Mouse (Mus musculus) frontal cortex, adult 2 months (tissue): Measurements from ENCODE around the gene Zfp143. TPM values are rescaled to one million over a fixed set of nuclear protein-coding genes. Genes with fewer than 3 reads are reported as not detected.
"Not testable (repeated sequence)": the region's sequence is repeated elsewhere in the genome, so short reads cannot be mapped to it uniquely, and the experiment has no call there.

Experiments used
- DNase-seq, 2 experiments: peaks; one replicate each; pipeline ENCODE4 v3.0.0; 2022; ENCODE audit warnings: low spot score in 1 of 2; ENCODE audit errors: extremely low spot score in 1 of 2
- polyA plus RNA-seq: library from polyadenylated mRNA; depleted of rRNA; stranded (reverse); fragments of >200 nt; gene quantifications from 2 replicates; pipeline ENCODE4 v1.2.3, GENCODE M21; 2012; rRNA removed

Zfp143 gene
- 11.4 and 14.0 TPM in 2 replicates for polyA plus RNA-seq

- DNase-seq = peak; percentile 100
Observed at GRCm38 (mm10) chr7:110061199-110061751, at the start of gene Zfp143. Zfp143 (plus strand) TSS chr7:110061217.

DNA sequence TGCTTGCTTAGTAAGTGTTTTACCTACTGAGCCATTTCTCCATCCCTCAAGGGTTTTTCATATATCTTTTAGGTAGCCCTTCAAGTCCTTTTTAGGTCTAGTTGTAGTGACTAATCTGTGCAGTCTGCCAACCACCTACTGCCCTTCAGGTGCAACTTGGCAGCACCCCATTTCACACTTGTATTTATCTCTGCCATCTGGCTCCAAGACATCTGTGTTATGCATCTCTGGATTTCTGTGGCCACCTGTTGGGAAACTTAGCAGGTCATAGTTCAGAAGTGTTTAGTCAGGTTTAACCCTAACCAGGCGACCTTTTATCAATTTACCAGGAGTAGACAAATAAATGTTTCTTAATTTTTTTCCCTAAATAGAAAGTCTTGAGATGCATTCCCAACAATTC is 49.6 kb upstream of the Zfp143 start:
- DNase-seq = no peak

GRCm38 (mm10) chr7:110014272-110014671 is 46.7 kb upstream of the Zfp143 start:
- no peak for DNase-seq

- peak; percentile 89 to 95 for DNase-seq
Observed at GRCm38 (mm10) chr7:110018117-110018630, 42.8 kb upstream of the Zfp143 start, which contains the start of gene Ipo7. Ipo7 (plus strand) TSS chr7:110018274.

- DNase-seq = peak in 1 of 2 experiments; percentile 15
Observed at GRCm38 (mm10) chr7:110018631-110019482, 42.2 kb upstream of the Zfp143 start.

- no peak for DNase-seq
Observed at GRCm38 (mm10) chr7:110023553-110023952, 37.5 kb upstream of the Zfp143 start.

DNA sequence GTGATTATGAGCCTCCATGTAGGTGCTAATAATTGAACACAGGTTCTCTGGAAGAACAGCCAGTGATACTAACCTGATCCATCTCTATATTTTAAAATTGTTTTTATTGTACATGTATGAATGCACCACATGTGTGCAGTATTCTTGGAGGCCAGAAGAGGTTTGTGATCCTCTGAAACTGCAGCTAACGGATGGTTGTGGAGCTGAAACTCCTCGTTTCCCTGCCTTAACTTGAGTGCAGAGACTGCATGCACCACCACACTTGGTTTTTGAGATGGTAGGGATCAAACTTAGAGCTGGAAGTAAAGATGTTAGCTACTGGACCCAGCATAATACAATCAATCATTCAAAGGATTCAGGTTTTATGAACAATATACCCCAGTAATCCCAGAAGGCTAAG is 34.4 kb upstream of the Zfp143 start:
- no peak for DNase-seq

- no peak for DNase-seq
Observed at GRCm38 (mm10) chr7:110028826-110029225, 32.2 kb upstream of the Zfp143 start.

- no peak for DNase-seq
Observed at GRCm38 (mm10) chr7:110030342-110030741, 30.7 kb upstream of the Zfp143 start.

DNA sequence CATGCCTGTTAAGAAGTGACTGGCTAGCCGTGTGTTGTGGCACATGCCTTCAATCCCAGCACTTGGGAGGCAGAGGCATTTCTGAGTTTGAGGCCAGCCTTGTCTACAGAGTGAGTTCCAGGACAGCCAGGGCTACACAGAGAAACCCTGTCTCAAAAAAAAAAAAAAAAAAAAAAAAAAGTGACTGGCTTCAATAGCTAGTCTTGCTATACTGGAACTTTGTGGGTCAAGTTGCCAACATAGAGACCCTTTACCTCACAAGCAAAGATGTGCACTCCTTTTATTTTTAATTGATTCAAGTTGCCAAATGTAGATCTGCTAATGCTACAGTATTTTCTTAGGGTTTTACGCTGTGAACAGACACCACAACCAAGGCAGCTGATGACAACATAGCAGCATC is 3.3 kb upstream of the Zfp143 start:
- DNase-seq = not testable (repeated sequence)

DNA sequence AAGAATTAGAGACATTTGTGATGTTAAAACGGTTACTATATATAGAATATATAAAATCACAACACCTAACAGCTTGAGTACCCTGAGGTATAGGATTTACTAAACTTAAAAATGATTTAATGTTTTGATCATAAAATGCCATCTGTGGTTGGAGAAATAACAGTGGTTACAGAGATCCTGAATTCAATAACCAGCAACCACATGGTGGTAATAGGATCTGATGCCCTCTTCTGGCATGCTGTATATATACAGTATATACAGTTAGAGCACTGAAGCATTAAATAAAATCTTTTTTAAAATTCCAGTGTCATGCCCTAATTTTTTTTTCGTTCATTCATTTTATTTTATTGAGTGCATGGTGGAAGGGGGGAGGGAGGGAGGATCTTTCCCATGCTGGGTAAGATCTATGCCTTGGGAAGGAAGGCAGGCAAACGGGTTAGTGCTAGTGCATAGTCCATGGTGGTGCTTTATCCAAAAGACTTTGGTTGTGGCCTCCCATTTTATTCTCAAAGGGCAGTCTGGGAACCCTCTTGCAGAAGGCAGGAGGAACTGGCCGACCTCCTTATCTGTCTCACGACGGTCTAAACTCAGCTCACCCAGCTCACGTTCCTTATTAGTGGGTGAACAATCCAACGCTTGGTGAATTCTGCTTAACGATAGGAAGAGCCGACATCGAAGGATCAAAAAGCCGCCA is 1.8 kb upstream of the Zfp143 start:
- peak in 1 of 2 experiments; percentile 33 for DNase-seq

DNA sequence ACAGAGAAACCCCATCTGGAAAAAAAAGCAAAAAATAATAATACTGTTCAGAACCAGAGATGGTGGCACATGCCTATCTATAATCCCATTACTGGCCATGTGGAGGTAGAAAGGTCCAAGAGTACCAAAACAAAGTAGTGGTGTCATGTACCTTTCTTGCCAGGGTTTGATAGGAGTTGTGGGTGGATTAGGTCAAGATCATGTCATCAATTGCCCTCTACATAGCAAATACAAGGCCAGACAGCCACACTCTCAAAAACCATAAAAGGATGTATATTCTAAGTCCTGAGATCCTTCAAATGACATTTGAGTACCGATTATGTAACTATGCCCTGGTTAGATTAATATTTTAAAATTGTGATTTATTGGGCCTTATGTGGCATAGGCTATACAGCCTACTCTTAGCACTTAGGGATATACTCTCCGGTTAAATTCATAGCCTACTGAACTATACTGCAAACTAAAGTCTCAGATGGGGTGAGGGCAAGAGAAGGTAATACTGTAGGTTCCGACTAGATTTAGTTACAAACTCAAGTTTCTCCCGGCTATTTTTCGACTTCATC is 830 bp upstream of the Zfp143 start:
- peak in 1 of 2 experiments; percentile 48 for DNase-seq

DNA sequence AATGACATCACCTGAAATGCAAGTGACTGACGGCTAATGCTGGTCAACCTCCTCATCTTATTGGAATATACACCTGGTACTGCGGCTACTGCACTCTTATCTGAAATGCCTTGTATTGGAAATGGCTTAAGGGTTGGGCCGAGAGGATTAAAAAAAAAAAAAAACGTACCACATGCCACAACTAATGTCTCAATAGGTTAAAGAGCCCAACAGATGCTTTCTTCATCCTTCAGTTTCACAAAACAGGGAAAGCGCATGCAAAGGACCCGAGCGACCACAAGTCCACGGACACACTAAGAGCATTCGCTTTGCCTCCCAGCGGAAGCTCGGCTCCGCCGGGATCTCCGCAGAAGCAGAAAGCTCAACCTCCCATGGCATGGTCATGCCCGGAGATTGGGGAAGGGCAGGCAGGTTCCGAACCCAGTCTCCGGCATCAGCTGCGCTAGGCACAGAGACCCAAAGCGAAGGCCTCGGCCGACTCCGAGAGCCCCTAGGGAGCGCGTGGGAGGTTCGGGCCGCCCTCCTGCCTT is 283 bp upstream of the Zfp143 start:
- DNase-seq = no peak

DNA sequence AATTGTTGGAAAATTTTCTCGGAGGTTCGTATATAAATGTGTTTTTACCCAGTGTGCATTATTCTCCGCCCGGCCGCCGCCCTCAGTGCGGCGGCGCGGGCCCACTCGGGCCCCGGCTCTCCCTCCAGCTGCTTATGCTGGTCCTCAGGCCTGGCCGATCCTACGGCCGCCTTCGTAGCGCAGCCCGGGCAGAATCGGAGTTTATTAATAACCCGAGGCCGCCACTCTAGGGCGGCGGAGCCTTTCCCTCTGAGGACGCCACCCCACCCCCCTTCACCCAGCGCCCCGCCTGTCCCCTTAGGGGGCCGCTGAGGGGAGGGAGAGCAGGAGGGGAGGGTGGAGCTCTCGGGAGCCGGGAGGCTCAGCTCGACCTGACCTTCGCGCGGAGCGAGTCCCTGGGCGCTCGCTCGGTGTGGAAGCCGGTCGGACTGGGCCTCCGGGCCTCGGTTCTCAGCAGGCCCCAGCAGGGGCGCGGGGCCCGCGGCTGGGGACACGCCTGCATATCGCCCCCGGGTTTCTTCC is 796 bp downstream of the Zfp143 start:
- DNase-seq = peak; percentile 50 to 74

- DNase-seq = no peak
Observed at GRCm38 (mm10) chr7:110063731-110064130, 2.7 kb downstream of the Zfp143 start.

- no peak for DNase-seq
Observed at GRCm38 (mm10) chr7:110069070-110069469, 8.1 kb downstream of the Zfp143 start.

DNA sequence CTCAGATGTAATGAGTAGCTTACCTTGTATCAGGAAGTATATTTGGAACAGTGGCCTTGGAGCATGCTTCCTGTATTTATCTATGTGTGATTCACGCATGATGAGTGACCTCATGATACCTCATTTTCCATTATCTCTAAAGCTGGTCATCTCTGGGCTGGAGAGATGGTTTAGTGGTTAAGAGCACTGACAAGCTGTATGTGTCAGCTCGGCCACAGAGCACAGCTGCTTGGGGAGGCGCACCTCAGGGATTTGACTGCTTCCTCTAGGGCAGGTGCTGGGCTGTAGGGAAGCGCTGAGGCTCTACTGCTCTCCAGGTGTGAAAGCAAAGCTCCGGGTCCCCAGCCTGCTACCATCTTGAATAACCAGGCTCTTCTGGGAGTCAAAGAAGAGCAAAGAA is 17.2 kb downstream of the Zfp143 start:
- DNase-seq = no peak

GRCm38 (mm10) chr7:110083386-110084165 is 22.6 kb downstream of the Zfp143 start:
- peak in 1 of 2 experiments; percentile 73 for DNase-seq

GRCm38 (mm10) chr7:110085217-110085616 is 24.2 kb downstream of the Zfp143 start:
- no peak for DNase-seq

DNA sequence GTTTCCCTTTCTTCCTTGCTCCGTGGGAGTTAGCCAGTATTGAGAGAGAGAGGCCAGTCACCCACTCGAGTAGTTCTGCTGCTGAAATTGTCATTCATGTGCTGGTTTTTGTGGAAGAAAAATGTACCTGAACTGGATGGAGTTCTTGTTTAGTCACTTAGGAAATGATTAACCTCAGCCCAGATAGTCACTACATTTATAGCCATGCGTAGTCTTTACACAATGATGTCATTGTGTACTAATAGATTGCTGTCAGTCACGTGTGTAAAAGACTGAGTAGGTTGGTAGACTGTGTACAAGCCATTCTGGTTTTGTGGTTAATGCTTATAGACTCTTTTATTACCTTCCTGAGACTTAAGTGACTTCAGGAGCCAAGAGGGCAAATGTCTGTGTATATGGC is 26.9 kb downstream of the Zfp143 start:
- DNase-seq = no peak
